Mouse (Mus musculus) frontal cortex, postnatal 14 days (tissue): Measurements from ENCODE around the gene Uap1.
"Not testable (repeated sequence)": the region's sequence is repeated elsewhere in the genome, so short reads cannot be mapped to it uniquely, and the experiment has no call there.

ENCODE experiments used
- DNase-seq, 2 experiments: peaks; one replicate each; pipeline ENCODE4 v3.0.0; 2022; ENCODE audit warnings: low spot score in 2 of 2

Uap1 gene

DNA sequence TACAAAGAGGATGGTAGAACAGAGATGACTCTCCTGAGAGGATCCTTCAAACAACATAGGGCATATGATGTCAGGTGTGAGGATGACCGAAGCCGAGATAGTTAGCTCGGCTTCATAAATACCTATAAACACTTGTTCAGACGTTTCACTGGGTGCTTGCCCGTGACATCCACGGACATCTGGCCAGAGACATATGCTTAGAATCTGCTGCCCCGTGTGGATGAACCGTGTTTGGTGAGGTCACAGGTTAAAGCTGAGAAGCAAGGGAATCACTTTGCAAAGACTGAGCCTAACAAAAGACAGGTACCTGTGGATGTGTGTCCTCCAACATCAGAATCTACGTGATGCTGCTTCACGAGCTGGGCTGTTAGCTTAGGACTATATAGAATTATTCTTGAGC is 62.5 kb downstream of the Uap1 start:
- no peak for DNase-seq

DNA sequence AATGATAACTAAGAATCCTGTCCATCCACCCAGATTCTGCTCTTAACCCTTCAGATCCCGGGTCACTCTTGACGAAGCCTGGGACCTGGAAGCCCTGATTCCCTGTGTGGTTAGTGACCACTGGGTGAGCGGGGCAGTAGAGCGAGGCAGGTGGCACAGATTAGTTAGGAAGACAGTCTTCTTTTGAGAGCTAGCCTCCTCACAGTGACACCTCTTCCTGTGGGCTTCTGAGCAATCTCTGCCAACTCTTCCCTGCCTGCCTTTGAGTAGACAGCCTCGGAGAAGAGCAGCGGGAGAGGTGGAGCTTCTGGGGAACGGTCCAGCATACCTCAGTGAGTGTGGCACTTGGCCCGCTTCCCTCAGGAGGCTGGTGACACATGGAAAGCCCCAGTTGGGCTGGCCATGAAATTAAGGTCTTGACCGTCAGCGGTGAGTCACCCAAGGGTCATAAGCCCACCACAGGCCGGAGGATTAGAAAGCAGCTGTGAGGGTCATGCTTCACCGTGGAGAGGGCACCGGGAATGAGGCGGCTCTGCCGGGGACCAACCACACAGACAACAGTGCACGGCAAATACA is 63.0 kb downstream of the Uap1 start:
- no peak for DNase-seq

DNA sequence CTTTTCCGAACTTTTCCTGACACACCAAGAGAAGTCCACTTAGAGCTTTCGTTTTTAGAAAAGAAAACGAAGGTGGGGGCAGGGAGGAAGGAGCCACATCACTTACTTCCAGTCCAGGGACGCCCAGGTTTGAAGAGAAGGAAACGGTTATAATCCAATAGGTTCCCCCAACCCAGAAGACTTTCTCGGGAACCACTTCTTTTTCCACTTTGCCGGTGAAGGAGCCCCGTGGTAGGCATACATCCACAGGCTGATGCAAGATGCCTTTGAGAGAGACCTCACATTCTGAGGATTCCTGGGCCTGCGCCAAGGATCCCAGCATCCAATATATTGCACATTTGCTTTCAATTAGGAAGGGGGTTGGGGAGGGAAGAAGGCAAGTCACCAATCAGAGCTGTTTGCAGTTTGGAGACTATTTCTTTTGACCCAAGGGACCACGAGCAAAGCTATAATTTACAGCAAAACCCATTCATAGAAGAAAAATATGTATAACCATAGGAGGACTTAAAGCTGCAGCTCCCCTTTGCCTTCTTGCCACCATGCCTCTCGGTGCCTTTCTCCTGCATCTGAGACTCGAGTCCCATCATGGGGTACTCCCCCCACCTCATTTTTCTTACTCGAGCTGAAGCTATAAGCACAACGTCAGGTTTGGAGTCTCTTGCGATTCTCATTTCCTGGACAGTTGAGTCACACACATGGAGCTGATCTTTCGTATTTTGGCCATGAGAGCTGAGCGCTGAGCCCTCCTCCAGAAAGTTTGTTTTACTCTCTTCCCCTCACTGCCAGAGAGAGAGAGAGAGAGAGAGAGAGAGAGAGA is 64.0 kb downstream of the Uap1 start, which contains the start of gene Ddr2:
Gene Ddr2 (minus strand): TSS at position 247 of the 817 bp plus-strand sequence.
- DNase-seq: no peak

- DNase-seq: no peak
Observed at GRCm38 (mm10) chr1:170109776-170110515, 64.8 kb downstream of the Uap1 start.

DNA sequence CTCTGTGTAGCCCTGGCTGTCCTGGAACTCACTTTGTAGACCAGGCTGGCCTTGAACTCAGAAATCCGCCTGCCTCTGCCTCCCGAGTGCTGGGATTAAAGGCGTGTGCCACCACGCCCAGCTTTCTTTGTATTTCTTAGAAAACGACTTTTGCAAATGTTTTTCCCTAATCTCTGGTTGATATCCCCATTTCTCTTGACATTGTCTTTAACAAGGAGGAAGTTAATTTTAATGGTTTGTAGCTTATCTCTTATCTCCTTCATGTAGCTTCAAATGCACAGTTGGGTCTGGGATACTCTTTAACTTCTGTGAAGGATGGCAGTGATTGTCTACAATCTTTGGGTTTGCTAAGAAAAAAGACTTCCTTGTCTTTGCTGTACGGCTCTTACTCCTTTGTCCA is 71.9 kb downstream of the Uap1 start:
- DNase-seq: not testable (repeated sequence)
